Mouse (Mus musculus) hindbrain, embryonic 16.5 days (tissue): ENCODE measurements around the gene Nmrk2. TPM values are rescaled to one million over a fixed set of nuclear protein-coding genes. Genes with fewer than 3 reads are reported as not detected.

Experiments used
- ATAC-seq: fragments of 200-750 bp; cut with Nextera tagmentation; 2 replicates; pipeline ENCODE4 v1.8.0; 2017; ENCODE audit warnings: moderate TSS enrichment, moderate library complexity
- H3K27ac ChIP-seq: fragments of 300-500 bp; sonication (generic); 2 replicates; pipeline ENCODE4 v1.5.1; 2014; ENCODE audit warnings: low read depth, mild to moderate bottlenecking, control low read depth, low read length, moderate library complexity
- H3K27me3 ChIP-seq: fragments of 300-500 bp; sonication (generic); replicated peaks from 2 replicates; pipeline ENCODE4 v1.6.1; 2014; ENCODE audit warnings: low read length; ENCODE audit not compliant: control insufficient read depth, insufficient read depth
- H3K36me3 ChIP-seq: fragments of 300-500 bp; sonication (generic); 2 replicates; pipeline ENCODE4 v1.6.1; 2014; ENCODE audit warnings: mild to moderate bottlenecking, low read length, moderate library complexity, mixed read lengths; ENCODE audit not compliant: control insufficient read depth, insufficient read depth
- H3K4me1 ChIP-seq: fragments of 300-500 bp; sonication (generic); 2 replicates; pipeline ENCODE4 v1.6.1; 2014; ENCODE audit warnings: low read depth, low read length; ENCODE audit not compliant: control insufficient read depth, insufficient read depth
- H3K4me2 ChIP-seq: fragments of 300-500 bp; sonication (generic); 2 replicates; pipeline ENCODE4 v1.6.1; 2014; ENCODE audit warnings: mild to moderate bottlenecking, low read length, control low read depth, moderate library complexity
- H3K4me3 ChIP-seq: fragments of 300-500 bp; sonication (generic); 2 replicates; pipeline ENCODE4 v1.5.1; 2014; ENCODE audit warnings: mild to moderate bottlenecking, low read length, control low read depth, moderate library complexity
- H3K9ac ChIP-seq: fragments of 300-500 bp; sonication (generic); 2 replicates; pipeline ENCODE4 v1.6.1; 2014; ENCODE audit warnings: low read depth, mild to moderate bottlenecking, control low read depth, low read length, moderate library complexity
- H3K9me3 ChIP-seq: fragments of 300-500 bp; sonication (generic); 2 replicates; pipeline ENCODE4 v1.6.1; 2014; ENCODE audit warnings: mild to moderate bottlenecking, low read length, moderate library complexity; ENCODE audit not compliant: control insufficient read depth
- WGBS: fragments of 180-500 bp; shearing (Covaris S2); extraction: QIAGEN DNeasy Blood & Tissue Kit; methylation state at CpG from one replicate; pipeline ENCODE4 v1.1.7; 2014; 5-methylcytosine and 5-hydroxymethylcytosine counted together
- polyA plus RNA-seq: library from polyadenylated mRNA; unstranded; fragments of >200 nt; fragmentation: Nextera tagmentation; extraction: Ambion mirVana; gene quantifications from 2 replicates; pipeline ENCODE4 v1.2.1, GENCODE M21; 2015

Nmrk2 gene
- polyA plus RNA-seq, 1 experiment from 2014 or later: 0.24 TPM

- Histone ChIP-seq H3K27ac (no peak overlapping the region), H3K4me2 (no peak overlapping the region), H3K9me3 (no peaks in the 10 kb centered on the region), H3K9ac (no peak overlapping the region), H3K36me3 (no peaks in the 10 kb centered on the region), H3K27me3 (peaks cover 14% of the 10 kb centered on the region), H3K4me1 (no peaks in the 10 kb centered on the region), H3K4me3 (no peak overlapping the region)
- 87% methylated on average over 13 of the region's 13 CpGs for WGBS
- no peak for ATAC-seq
Measured at GRCm38 (mm10) chr10:81200141-81200540, 1.7 kb downstream of the Nmrk2 start.

GRCm38 (mm10) chr10:81198990-81199389 lies 2.9 kb downstream of the Nmrk2 start:
- ATAC-seq: no peak
- no peak overlapping the region for H3K9ac ChIP-seq
- WGBS: 83% methylated on average over 6 of the region's 6 CpGs
- no peak overlapping the region for H3K27ac ChIP-seq
- H3K9me3 ChIP-seq: no peaks in the 10 kb centered on the region
- H3K36me3 ChIP-seq: no peaks in the 10 kb centered on the region
- H3K27me3 ChIP-seq: peaks cover 14% of the 10 kb centered on the region
- H3K4me3 ChIP-seq: no peak overlapping the region
- H3K4me1 ChIP-seq: peaks cover 8% of the 10 kb centered on the region
- no peak overlapping the region for H3K4me2 ChIP-seq

- no peaks in the 10 kb centered on the region for H3K36me3 ChIP-seq
- no peak overlapping the region for H3K27ac ChIP-seq
- no peak overlapping the region for H3K9ac ChIP-seq
- H3K4me1 ChIP-seq: peaks cover 10% of the 10 kb centered on the region
- no peak for ATAC-seq
- H3K4me3 ChIP-seq: no peak overlapping the region
- no peak overlapping the region for H3K4me2 ChIP-seq
- no peaks in the 10 kb centered on the region for H3K9me3 ChIP-seq
- peaks cover 14% of the 10 kb centered on the region for H3K27me3 ChIP-seq
- 2% methylated on average over 9 of the region's 9 CpGs for WGBS
Measured at GRCm38 (mm10) chr10:81198230-81198629, 3.6 kb downstream of the Nmrk2 start.

- Histone ChIP-seq H3K27ac (no peak overlapping the region), H3K9ac (no peak overlapping the region; the same call in 1 of the 2 replicates), H3K4me1 (peaks cover 14% of the 10 kb centered on the region), H3K9me3 (no peaks in the 10 kb centered on the region), H3K4me3 (no peak overlapping the region), H3K36me3 (no peaks in the 10 kb centered on the region), H3K4me2 (no peak overlapping the region), H3K27me3 (peaks cover 14% of the 10 kb centered on the region)
- no peak for ATAC-seq
- 49% methylated on average over 6 of the region's 6 CpGs for WGBS
Measured at GRCm38 (mm10) chr10:81197305-81197704, 4.5 kb downstream of the Nmrk2 start.

GRCm38 (mm10) chr10:81196470-81197065 lies 5.3 kb downstream of the Nmrk2 start:
- Histone ChIP-seq H3K4me3 (no peak overlapping the region), H3K27me3 (peaks cover 14% of the 10 kb centered on the region), H3K27ac (no peak overlapping the region), H3K9me3 (no peaks in the 10 kb centered on the region), H3K36me3 (no peaks in the 10 kb centered on the region), H3K4me2 (no peak overlapping the region), H3K9ac (no peak overlapping the region), H3K4me1 (peaks cover 19% of the 10 kb centered on the region)
- 70% methylated on average over 11 of the region's 11 CpGs for WGBS
- ATAC-seq: no peak

GRCm38 (mm10) chr10:81195300-81195699 lies 6.6 kb downstream of the Nmrk2 start:
- WGBS: 81% methylated on average over 4 of the region's 4 CpGs
- H3K9ac ChIP-seq: no peak overlapping the region
- H3K9me3 ChIP-seq: no peaks in the 10 kb centered on the region
- H3K36me3 ChIP-seq: peaks cover 4% of the 10 kb centered on the region
- ATAC-seq: no peak
- H3K27me3 ChIP-seq: peaks cover 14% of the 10 kb centered on the region
- H3K27ac ChIP-seq: no peak overlapping the region
- H3K4me2 ChIP-seq: no peak overlapping the region
- H3K4me1 ChIP-seq: peaks cover 19% of the 10 kb centered on the region
- H3K4me3 ChIP-seq: no peak overlapping the region

GRCm38 (mm10) chr10:81193991-81194774 lies 7.7 kb downstream of the Nmrk2 start:
- 14% methylated on average over 37 of the region's 37 CpGs for WGBS
- no peak for ATAC-seq
- Histone ChIP-seq H3K27me3 (peaks cover 14% of the 10 kb centered on the region), H3K36me3 (peaks cover 11% of the 10 kb centered on the region), H3K27ac (no peak overlapping the region), H3K9ac (peak overlapping the region; percentile 35), H3K4me3 (no peak overlapping the region), H3K4me2 (no peak overlapping the region), H3K4me1 (peaks cover 19% of the 10 kb centered on the region), H3K9me3 (no peaks in the 10 kb centered on the region)

- Histone ChIP-seq H3K4me1 (peaks cover 19% of the 10 kb centered on the region), H3K4me3 (peak overlapping the region; percentile 63), H3K9ac (peak overlapping the region; percentile 85), H3K27me3 (peaks cover 14% of the 10 kb centered on the region), H3K27ac (peak overlapping the region; percentile 98), H3K9me3 (no peaks in the 10 kb centered on the region), H3K4me2 (peak overlapping the region; percentile 75), H3K36me3 (peaks cover 11% of the 10 kb centered on the region)
- ATAC-seq: peak; percentile 48; the same call in 1 of the 2 replicates
- WGBS: under 1% methylated on average over 19 of the region's 19 CpGs
Measured at GRCm38 (mm10) chr10:81192968-81193501, 8.8 kb downstream of the Nmrk2 start.

GRCm38 (mm10) chr10:81192270-81192967 lies 9.4 kb downstream of the Nmrk2 start:
- peaks cover 11% of the 10 kb centered on the region for H3K36me3 ChIP-seq
- WGBS: under 1% methylated on average over 68 of the region's 93 CpGs
- peak overlapping the region; percentile 75 for H3K4me2 ChIP-seq
- ATAC-seq: peak; percentile 90
- H3K9me3 ChIP-seq: no peaks in the 10 kb centered on the region
- H3K9ac ChIP-seq: peak overlapping the region; percentile 85
- H3K4me3 ChIP-seq: peak overlapping the region; percentile 63
- H3K4me1 ChIP-seq: peaks cover 19% of the 10 kb centered on the region
- peak overlapping the region; percentile 98 for H3K27ac ChIP-seq
- peaks cover 14% of the 10 kb centered on the region for H3K27me3 ChIP-seq
